9 mouse cellular contexts compared by ENCODE assay signal in the genomic region with DNA sequence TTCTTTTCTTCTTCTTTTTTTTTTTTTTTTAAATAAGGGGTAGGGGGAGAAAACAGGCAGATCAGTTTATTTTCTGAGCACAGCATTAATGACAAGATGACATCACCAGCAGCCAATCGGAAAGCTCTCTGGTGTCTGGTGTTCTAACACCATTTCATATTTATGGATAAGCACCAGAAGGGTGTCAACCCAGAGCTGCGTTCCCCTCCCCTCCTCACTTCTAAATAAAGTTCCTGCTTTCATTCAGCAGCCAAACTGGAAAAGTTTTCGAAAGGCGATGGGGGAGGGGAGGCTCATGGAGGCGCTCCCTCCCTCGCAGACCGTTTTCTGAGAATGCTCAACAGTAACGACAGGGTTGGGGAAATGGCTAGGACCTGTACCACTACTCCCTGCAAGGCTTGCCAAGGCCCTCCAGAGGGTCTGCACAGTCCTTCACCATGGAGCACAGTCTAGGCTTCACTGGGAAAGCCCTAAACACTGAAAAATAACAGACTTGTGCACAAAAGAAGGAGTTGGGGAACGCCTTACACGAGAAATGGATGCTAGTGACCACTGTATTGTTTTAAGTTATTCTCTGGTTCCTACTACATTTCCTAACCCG.
DNase-seq lines count a peak whose midpoint lies in the region; ATAC-seq lines count a peak whose summit lies in the region.
"Had no signal": no experiment of that assay in that cellular context is flagged by ENCODE, and none has a peak within 500 bp of the region (broad histone marks: within the 10 kb centered on the region; RNA-seq: fewer than 3 reads in every experiment).

No protein-coding gene starts in this region.

- peaks cover 70% of the 10 kb centered on the region for H3K4me1 ChIP-seq in forebrain, embryonic 10.5 days
- H3K4me1 ChIP-seq in heart, embryonic 16.5 days (ENCODE audit: control insufficient read depth, insufficient read depth, low read length): peaks cover 48% of the 10 kb centered on the region

- peak; percentile 49 for DNase-seq in kidney, postnatal 10 days
- no peak for DNase-seq in kidney, adult 8-10 months
- peak; percentile 21 for DNase-seq in forebrain, embryonic 10.5 days (ENCODE audit: extremely low spot score, low spot score)
- DNase-seq in left cerebral cortex, postnatal 25 days (ENCODE audit: low spot score in 2 of 2): peak; percentile 60 to 86
- DNase-seq in right cerebral cortex, adult 2 months (ENCODE audit: low spot score in 2 of 2): peak; percentile 55 to 58
- DNase-seq in cerebellum, adult 11-12 months: no peak
- DNase-seq in Muller cell, postnatal 12 days (ENCODE audit: inconsistent ontology term): no peak

- H3K27me3 ChIP-seq in forebrain, embryonic 10.5 days (ENCODE audit: poor library complexity, severe bottlenecking): no peaks in the 10 kb centered on the region
- H3K27me3 ChIP-seq in heart, embryonic 16.5 days (ENCODE audit: control insufficient read depth, insufficient read depth, low read length): no peaks in the 10 kb centered on the region

- peak overlapping the region; percentile 87 for H3K27ac ChIP-seq in forebrain, embryonic 10.5 days
- H3K27ac ChIP-seq in heart, embryonic 16.5 days (ENCODE audit: low read length): peak overlapping the region; percentile 68

- intact Hi-C loops in left cerebral cortex, postnatal 25 days (cut with DNase I): loop anchor here (5.0 kb wide), 1 partner anchor 232 kb away; a partner anchor contains a TSS

- peak overlapping the region; percentile 28 for H3K9ac ChIP-seq in heart, embryonic 16.5 days (ENCODE audit: low read length)

- H3K36me3 ChIP-seq in forebrain, embryonic 10.5 days (replicated peaks): no peaks in the 10 kb centered on the region
- no peaks in the 10 kb centered on the region for H3K36me3 ChIP-seq in heart, embryonic 16.5 days (ENCODE audit: control insufficient read depth, insufficient read depth)
- H3K36me3 ChIP-seq: G1E had no signal

- peak overlapping the region; percentile 16; the same call in 1 of the 2 replicates for H3K4me3 ChIP-seq in forebrain, embryonic 10.5 days
- H3K4me3 ChIP-seq in heart, embryonic 16.5 days (ENCODE audit: low read length): no peak overlapping the region

- 42% methylated on average over 11 of the region's 11 CpGs for WGBS in forebrain, embryonic 10.5 days
- 26% methylated on average over 11 of the region's 11 CpGs for WGBS in heart, embryonic 16.5 days

- H3K9me3 ChIP-seq in forebrain, embryonic 10.5 days: no peaks in the 10 kb centered on the region
- no peaks in the 10 kb centered on the region for H3K9me3 ChIP-seq in heart, embryonic 16.5 days (replicated peaks; ENCODE audit: control insufficient read depth, low read length)
- H3K9me3 ChIP-seq: G1E had no signal

- ATAC-seq in heart, embryonic 16.5 days (replicated peaks; ENCODE audit: extremely low read depth, insufficient read depth, low FRiP score): peak; percentile 39; the same call in 1 of the 2 replicates

- peak overlapping the region; percentile 53 for H3K4me2 ChIP-seq in heart, embryonic 16.5 days (ENCODE audit: low read depth, low read length)

Comparison
In these comparisons a context has a peak if more than half of its experiments do, and no peak if none do; other contexts are left out.
1. DNase-seq: peak in kidney, postnatal 10 days (single experiment), forebrain, embryonic 10.5 days (single experiment), left cerebral cortex, postnatal 25 days (2 of 2) and right cerebral cortex, adult 2 months (2 of 2); none in kidney, adult 8-10 months (0 of 2), cerebellum, adult 11-12 months (single experiment) and Muller cell, postnatal 12 days (single experiment).